Mouse (Mus musculus) CH12.LX (cell line): ENCODE measurements around the gene Fgf9. TPM values are rescaled to one million over a fixed set of nuclear protein-coding genes. Genes with fewer than 3 reads are reported as not detected.

Experiments
- DNase-seq: peaks from one replicate; pipeline ENCODE4 v3.0.0-alpha.2; 2013; ENCODE audit errors: extremely low read depth
- H3K27ac ChIP-seq: 2 replicates; pipeline ENCODE4 v1.5.1; 2012; ENCODE audit warnings: low read depth, mild to moderate bottlenecking, control low read depth, moderate library complexity; ENCODE audit not compliant: insufficient read depth
- H3K27me3 ChIP-seq: replicated peaks from 2 replicates; pipeline ENCODE3; 2012; ENCODE audit warnings: inconsistent platforms
- H3K36me3 ChIP-seq, 2 experiments: replicated peaks in 1 of 2; 2 replicates each; pipeline versions ENCODE3 to v1.6.1; 2012; ENCODE audit warnings: inconsistent platforms in 1 of 2, low read length in 1 of 2, mild to moderate bottlenecking in 1 of 2, mixed read lengths in 1 of 2, moderate library complexity in 1 of 2; ENCODE audit not compliant: control insufficient read depth in 1 of 2, insufficient read depth in 1 of 2
- H3K4me1 ChIP-seq, 2 experiments: 2 replicates each; pipeline ENCODE4 v1.6.1; 2012; ENCODE audit warnings: inconsistent platforms in 1 of 2, moderate library complexity in 1 of 2; ENCODE audit not compliant: insufficient read depth in 2 of 2, control insufficient read depth in 1 of 2
- H3K4me2 ChIP-seq: 2 replicates; pipeline ENCODE4 v1.6.1; 2012; ENCODE audit warnings: low read depth, mild to moderate bottlenecking, control low read depth; ENCODE audit not compliant: poor library complexity, insufficient read depth, severe bottlenecking
- H3K4me3 ChIP-seq, 3 experiments: fragments of 150-350 bp in 1 of 3; sonication (generic) in 1 of 3; replicated peaks in 1 of 3; 2 replicates each; pipeline versions ENCODE3 to v1.5.1; 2011 to 2012; ENCODE audit warnings: low read depth in 2 of 3, low read length in 2 of 3, mild to moderate bottlenecking in 2 of 3, moderate library complexity in 2 of 3, control low read depth in 1 of 3, improper control_type of control experiment in 1 of 3, inconsistent platforms in 1 of 3, mixed read lengths in 1 of 3; ENCODE audit not compliant: poor library complexity in 1 of 3
- H3K79me2 ChIP-seq: replicated peaks from 2 replicates; pipeline ENCODE4 v1.6.1; 2012; ENCODE audit warnings: mild to moderate bottlenecking, moderate library complexity; ENCODE audit not compliant: control insufficient read depth, poor library complexity, insufficient read depth, severe bottlenecking; ENCODE audit errors: extremely low read depth
- H3K9ac ChIP-seq: 2 replicates; pipeline ENCODE4 v1.6.1; 2012; ENCODE audit warnings: low read depth, mild to moderate bottlenecking, control low read depth, moderate library complexity; ENCODE audit not compliant: insufficient read depth
- H3K9me3 ChIP-seq: replicated peaks from 2 replicates; pipeline ENCODE3; 2012; ENCODE audit warnings: low read length, inconsistent platforms, mixed read lengths
- BHLHE40 ChIP-seq: IDR thresholded peaks from 2 replicates; pipeline ENCODE4 v1.6.1; 2011; ENCODE audit warnings: mild to moderate bottlenecking, low read depth, low read length, improper control_type of control experiment
- CHD1 ChIP-seq: IDR thresholded peaks from 2 replicates; pipeline ENCODE4 v1.6.1; 2012; ENCODE audit warnings: low read depth, low read length, improper control_type of control experiment, inconsistent platforms
- ELF1 ChIP-seq: IDR thresholded peaks from 2 replicates; pipeline ENCODE4 v1.6.1; 2014; ENCODE audit warnings: low read depth, mild to moderate bottlenecking, inconsistent platforms, low read length, improper control_type of control experiment
- EP300 ChIP-seq: IDR thresholded peaks from 2 replicates; pipeline ENCODE4 v1.6.1; 2011; ENCODE audit warnings: low read length, improper control_type of control experiment
- HCFC1 ChIP-seq: IDR thresholded peaks from 2 replicates; pipeline ENCODE4 v1.6.1; 2012; ENCODE audit warnings: low read depth, mild to moderate bottlenecking, inconsistent platforms, low read length, improper control_type of control experiment
- JUN ChIP-seq: IDR thresholded peaks from 2 replicates; pipeline ENCODE4 v1.6.1; 2011; ENCODE audit warnings: low read depth, mild to moderate bottlenecking, low read length, improper control_type of control experiment, moderate library complexity; ENCODE audit not compliant: insufficient read depth
- MAZ ChIP-seq: IDR thresholded peaks from 2 replicates; pipeline ENCODE4 v1.6.1; 2012; ENCODE audit warnings: low read depth, mild to moderate bottlenecking, inconsistent platforms, low read length, improper control_type of control experiment, moderate library complexity
- MEF2A ChIP-seq: IDR thresholded peaks from 2 replicates; pipeline ENCODE4 v1.6.1; 2014; ENCODE audit warnings: low read depth, mild to moderate bottlenecking, inconsistent platforms, low read length, improper control_type of control experiment, borderline replicate concordance
- MYC ChIP-seq: IDR thresholded peaks from 2 replicates; pipeline ENCODE4 v1.6.1; 2011; ENCODE audit warnings: low read depth, mild to moderate bottlenecking, improper control_type of control experiment, low read length
- NRF1 ChIP-seq: IDR thresholded peaks from 2 replicates; pipeline ENCODE4 v1.6.1; 2014; ENCODE audit warnings: low read depth, mild to moderate bottlenecking, inconsistent platforms, low read length, improper control_type of control experiment, moderate library complexity
- PAX5 ChIP-seq: IDR thresholded peaks from 2 replicates; pipeline ENCODE4 v1.6.1; 2012; ENCODE audit warnings: low read length, inconsistent platforms, mixed read lengths
- POLR2A ChIP-seq: IDR thresholded peaks from 2 replicates; pipeline ENCODE4 v1.6.1; 2011; ENCODE audit warnings: low read depth, mild to moderate bottlenecking, improper control_type of control experiment, low read length
- POLR2AphosphoS2 ChIP-seq: IDR thresholded peaks from 2 replicates; pipeline ENCODE4 v1.6.1; 2011; ENCODE audit warnings: low read depth, low read length, improper control_type of control experiment
- SMC3 ChIP-seq: IDR thresholded peaks from 2 replicates; pipeline ENCODE4 v1.6.1; 2011; ENCODE audit warnings: low read depth, low read length, improper control_type of control experiment
- TBP ChIP-seq: conservative IDR thresholded peaks from 2 replicates; pipeline ENCODE4 v1.6.1; 2011; ENCODE audit warnings: low read depth, low read length, improper control_type of control experiment
- UBTF ChIP-seq: IDR thresholded peaks from 2 replicates; pipeline ENCODE4 v1.6.1; 2012; ENCODE audit warnings: low read depth, mild to moderate bottlenecking, inconsistent platforms, low read length, improper control_type of control experiment, moderate library complexity
- ZMIZ1 ChIP-seq: IDR thresholded peaks from 2 replicates; pipeline ENCODE4 v1.6.1; 2012; ENCODE audit warnings: low read depth, mild to moderate bottlenecking, inconsistent platforms, low read length, improper control_type of control experiment
- dilution Hi-C: fragments of 300-500 bp; cut with MboI; formaldehyde crosslinking; loops from 2 replicates; pipeline ENCODE4 v1.14.3; 2020; ENCODE audit warnings: low sequenced_read_pairs; ENCODE audit not compliant: extremely low pct_unique_long_range_greater_than_20kb, extremely low pct_ligation_motif_present
- in situ Hi-C: fragments of 300-500 bp; cut with MboI; formaldehyde crosslinking; loops from 3 replicates; pipeline ENCODE4 v1.14.3; 2019; ENCODE audit warnings: low sequenced_read_pairs, low pct_ligation_motif_present, low pct_unique_long_range_greater_than_20kb, mixed read lengths
- polyA plus RNA-seq: library from polyadenylated mRNA; unstranded; fragments of >175 nt; gene quantifications from 2 replicates; pipeline ENCODE4 v1.2.1, GENCODE M21; 2012; ENCODE audit warnings: low read depth; ENCODE audit not compliant: insufficient read length
- total RNA-seq, 2 experiments: library from RNA; depleted of rRNA; stranded (reverse); fragments of 300-350 nt in 1 of 2; fragments of >200 nt in 1 of 2; gene quantifications; 2 replicates each; pipeline ENCODE4 v1.2.3; 2012 to 2014

Gene Fgf9
- total and polyA plus RNA-seq, 3 experiments, result 0.09 to 0.13 TPM; not detected in 1

DNA sequence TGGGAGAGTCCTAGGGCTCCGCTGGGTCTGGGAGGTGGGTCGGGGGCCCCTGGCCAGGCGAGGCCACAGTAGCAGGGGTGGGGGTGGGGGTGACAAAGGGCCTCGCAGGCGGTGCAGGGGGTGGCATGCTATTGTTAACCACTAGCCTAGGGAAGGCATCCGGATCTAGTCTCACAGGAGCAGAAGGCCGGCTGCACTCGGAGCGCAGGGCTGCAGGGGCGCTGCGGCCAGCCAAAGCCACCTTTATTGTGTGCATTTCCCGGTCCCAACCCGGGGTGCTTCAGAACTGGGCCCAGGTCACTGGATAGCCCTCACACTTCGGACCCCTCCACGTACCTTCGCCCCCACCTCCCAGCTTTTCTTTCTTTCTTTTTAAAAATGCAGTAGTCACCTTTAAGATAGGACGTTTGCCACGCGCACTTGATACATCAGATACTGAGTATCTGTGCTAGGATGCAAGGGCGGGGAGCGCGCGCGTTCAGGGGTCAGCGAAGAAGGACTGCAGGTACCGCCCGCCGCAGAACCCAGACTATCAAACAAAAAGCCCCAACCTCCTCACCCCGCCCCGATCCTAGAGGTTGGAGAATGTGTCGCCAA lies 5.2 kb downstream of the Fgf9 start:
- peak overlapping the region; percentile 10 to 61 (median 56) for H3K4me3 ChIP-seq
- peaks cover 51% of the 10 kb centered on the region for H3K27me3 ChIP-seq
- H3K27ac ChIP-seq, result no peak overlapping the region
- peaks cover 0 to 49% of the 10 kb centered on the region in 2 experiments; a peak in 2 of 4 replicates for H3K4me1 ChIP-seq
- no peak overlapping the region; the same call in 1 of the 2 replicates for H3K9ac ChIP-seq
- no peaks in the 10 kb centered on the region for H3K79me2 ChIP-seq
- H3K9me3 ChIP-seq, result peaks cover 8% of the 10 kb centered on the region
- DNase-seq, result no peak
- in situ Hi-C loops, result no loop called here
- no peaks in the 10 kb centered on the region for H3K36me3 ChIP-seq
- dilution Hi-C loops, result no loop called here
- TF ChIP-seq ZMIZ1 (no peak), JUN (no peak), CHD1 (no peak), EP300 (no peak), TBP (no peak), PAX5 (no peak), POLR2A (no peak), NRF1 (no peak), SMC3 (no peak), BHLHE40 (no peak), MYC (no peak), POLR2AphosphoS2 (no peak), MAZ (no peak), UBTF (no peak), MEF2A (no peak)
- TF ChIP-seq, all 38 proteins: peak for 0
- peak overlapping the region; percentile 99 for H3K4me2 ChIP-seq

DNA sequence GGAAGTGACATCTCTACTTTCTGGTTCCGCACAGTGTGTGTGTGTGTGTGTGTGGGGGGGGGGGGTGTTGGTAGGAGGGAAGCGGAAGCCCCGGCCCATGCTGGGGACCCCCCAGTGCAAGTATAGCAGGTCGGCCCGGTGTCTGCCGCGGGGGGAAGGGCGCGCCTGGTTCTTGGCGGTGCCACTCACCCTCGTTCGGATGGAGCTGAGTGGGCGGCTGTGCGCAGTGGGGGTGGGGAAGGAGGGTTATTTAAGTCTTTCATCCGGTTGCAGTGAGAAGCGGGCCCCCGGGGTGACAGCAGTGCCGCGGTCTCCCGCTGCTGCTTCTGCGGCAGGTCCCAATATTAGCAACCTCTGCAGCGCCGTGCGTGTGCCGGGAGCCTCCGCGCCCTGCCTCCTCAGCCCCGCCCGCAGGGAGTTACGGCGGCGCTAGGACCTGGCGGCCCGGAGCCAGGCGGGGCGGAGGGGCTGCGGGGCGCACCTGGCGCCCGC lies 5.7 kb downstream of the Fgf9 start:
- peaks cover 47% of the 10 kb centered on the region for H3K27me3 ChIP-seq
- TF ChIP-seq HCFC1 (0 out of 2 replicates have a peak, but pooled peaks have one; percentile 19), ELF1 (peak; percentile 38; the same call in 1 of the 2 replicates), EP300 (no peak), BHLHE40 (peak; percentile 28; the same call in 1 of the 2 replicates)
- TF ChIP-seq, all 38 proteins: peak for 3
- Histone ChIP-seq H3K4me3 (peak overlapping the region; percentile 28 to 61 (median 56)), H3K9ac (no peak overlapping the region; the same call in 1 of the 2 replicates), H3K79me2 (no peaks in the 10 kb centered on the region), H3K4me2 (peak overlapping the region; percentile 99), H3K27ac (no peak overlapping the region), H3K9me3 (peaks cover 8% of the 10 kb centered on the region), H3K4me1 (peaks cover 0 to 45% of the 10 kb centered on the region in 2 experiments; a peak in 2 of 4 replicates), H3K36me3 (no peaks in the 10 kb centered on the region)
- in situ Hi-C loops, result no loop called here
- peak; percentile 53 for DNase-seq
- dilution Hi-C loops, result no loop called here
